Mouse (Mus musculus) liver, adult 2 months (tissue): Measurements from ENCODE around the gene Mgat5b. TPM values are rescaled to one million over a fixed set of nuclear protein-coding genes. Genes with fewer than 3 reads are reported as not detected.

Experiments
- DNase-seq: peaks from one replicate; pipeline ENCODE4 v3.0.0-alpha.2; 2011; ENCODE audit warnings: low read depth, low spot score; ENCODE audit errors: extremely low read depth
- H3K27ac ChIP-seq: fragments of 200-500 bp; replicated peaks from 2 replicates; pipeline ENCODE4 v1.5.1; 2012; ENCODE audit warnings: low read depth, mild to moderate bottlenecking, control low read depth, inconsistent platforms, low read length; ENCODE audit not compliant: insufficient read depth
- H3K27me3 ChIP-seq: fragments of 200-500 bp; 2 replicates; pipeline ENCODE4 v1.6.1; 2012; ENCODE audit warnings: mild to moderate bottlenecking, moderate library complexity, low read length, inconsistent platforms; ENCODE audit not compliant: control insufficient read depth, insufficient read depth
- H3K36me3 ChIP-seq: fragments of 200-500 bp; 2 replicates; pipeline ENCODE4 v1.6.1; 2012; ENCODE audit warnings: low read length, inconsistent platforms; ENCODE audit not compliant: control insufficient read depth, insufficient read depth
- H3K4me1 ChIP-seq: fragments of 200-500 bp; 2 replicates; pipeline ENCODE4 v1.6.1; 2011; ENCODE audit warnings: low read length; ENCODE audit not compliant: control insufficient read depth, insufficient read depth
- H3K4me3 ChIP-seq: fragments of 200-500 bp; 2 replicates; pipeline ENCODE4 v1.5.1; 2011; ENCODE audit warnings: low read depth, mild to moderate bottlenecking, control low read depth, low read length, moderate library complexity; ENCODE audit not compliant: insufficient read depth
- H3K79me2 ChIP-seq: fragments of 200-500 bp; 2 replicates; pipeline ENCODE4 v1.6.1; 2012; ENCODE audit warnings: inconsistent platforms, mild to moderate bottlenecking, low read length, moderate library complexity; ENCODE audit not compliant: control insufficient read depth, insufficient read depth
- H3K9ac ChIP-seq: fragments of 200-500 bp; 2 replicates; pipeline ENCODE4 v1.6.1; 2012; ENCODE audit warnings: low read depth, mild to moderate bottlenecking, control low read depth, inconsistent platforms, low read length
- CTCF ChIP-seq: fragments of 200-500 bp; IDR thresholded peaks from 2 replicates; pipeline ENCODE4 v1.5.1; 2011; ENCODE audit warnings: low read depth, low read length, control low read depth
- POLR2A ChIP-seq: fragments of 200-500 bp; IDR thresholded peaks from 2 replicates; pipeline ENCODE4 v1.6.1; 2011; ENCODE audit warnings: low read length, control low read depth; ENCODE audit not compliant: insufficient read depth; ENCODE audit errors: extremely low read depth
- WGBS: fragments of 180-500 bp; shearing (Covaris S2); methylation state at CpG from one replicate; pipeline ENCODE4 v1.1.7; 2018; 5-methylcytosine and 5-hydroxymethylcytosine counted together
- polyA plus RNA-seq: library from polyadenylated mRNA; depleted of rRNA; stranded (reverse); fragments of >200 nt; gene quantifications from 2 replicates; pipeline ENCODE4 v1.2.3, GENCODE M21; 2012
- total RNA-seq: library from RNA; depleted of rRNA; stranded (reverse); fragments of >200 nt; gene quantifications from 2 replicates; pipeline ENCODE4 v1.2.3, GENCODE M21; 2014

Mgat5b gene
- total and polyA plus RNA-seq, 2 experiments = not detected

DNA sequence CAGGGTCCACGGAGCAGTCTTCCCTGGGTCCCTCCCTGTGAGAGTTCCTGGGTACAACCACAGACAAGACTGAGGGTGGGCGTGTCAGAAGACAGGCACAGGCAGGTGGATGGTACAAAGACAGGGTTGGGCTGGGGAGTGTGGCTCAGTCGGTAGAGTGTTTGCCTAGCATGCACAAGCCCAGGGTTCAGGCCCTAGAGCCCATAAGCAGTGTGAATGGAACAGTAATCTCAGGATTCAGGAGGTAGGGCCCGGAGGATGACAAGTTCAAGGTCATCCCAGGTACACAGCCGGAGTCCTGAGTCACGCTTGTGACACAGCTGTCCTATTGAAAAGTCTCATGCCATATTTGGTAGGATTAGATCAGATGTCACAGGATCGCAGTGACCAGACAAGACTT lies 55.7 kb downstream of the Mgat5b start:
- Histone ChIP-seq H3K27me3 (peaks cover 3% of the 10 kb centered on the region; the same call in 1 of the 2 replicates), H3K9ac (no peak overlapping the region), H3K27ac (no peak overlapping the region), H3K36me3 (no peaks in the 10 kb centered on the region), H3K4me3 (no peak overlapping the region), H3K4me1 (no peaks in the 10 kb centered on the region), H3K79me2 (no peaks in the 10 kb centered on the region)
- WGBS = 60% methylated on average over 7 of the region's 7 CpGs
- no peak for TF ChIP-seq CTCF
- TF ChIP-seq POLR2A = no peak
- DNase-seq = no peak

DNA sequence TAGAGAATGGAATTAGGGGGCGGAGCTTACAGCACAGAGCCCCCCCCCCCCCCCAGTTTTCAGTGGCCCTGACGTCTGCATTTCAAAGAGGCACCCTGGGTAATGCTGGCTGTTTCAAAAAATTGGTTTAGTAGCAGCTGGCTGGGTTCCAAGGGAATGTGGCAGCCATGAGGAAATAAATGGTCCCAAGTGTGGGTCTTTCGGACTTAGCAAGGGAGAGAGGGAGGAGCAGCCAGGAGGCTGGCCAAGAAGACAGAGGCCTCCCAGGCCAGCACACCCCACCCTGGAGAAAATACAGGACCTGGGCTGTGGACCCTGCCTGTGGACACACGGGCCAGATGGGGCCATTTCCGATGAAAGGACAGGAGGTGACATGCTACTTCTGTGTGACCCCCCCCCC lies 61.6 kb downstream of the Mgat5b start:
- no peaks in the 10 kb centered on the region for H3K4me1 ChIP-seq
- H3K9ac ChIP-seq = no peak overlapping the region
- no peaks in the 10 kb centered on the region for H3K27me3 ChIP-seq
- no peak overlapping the region for H3K4me3 ChIP-seq
- no peak overlapping the region for H3K27ac ChIP-seq
- 51% methylated on average over 5 of the region's 5 CpGs for WGBS
- no peak for DNase-seq
- no peaks in the 10 kb centered on the region for H3K36me3 ChIP-seq
- H3K79me2 ChIP-seq = no peaks in the 10 kb centered on the region
- TF ChIP-seq CTCF = no peak
- no peak for TF ChIP-seq POLR2A

DNA sequence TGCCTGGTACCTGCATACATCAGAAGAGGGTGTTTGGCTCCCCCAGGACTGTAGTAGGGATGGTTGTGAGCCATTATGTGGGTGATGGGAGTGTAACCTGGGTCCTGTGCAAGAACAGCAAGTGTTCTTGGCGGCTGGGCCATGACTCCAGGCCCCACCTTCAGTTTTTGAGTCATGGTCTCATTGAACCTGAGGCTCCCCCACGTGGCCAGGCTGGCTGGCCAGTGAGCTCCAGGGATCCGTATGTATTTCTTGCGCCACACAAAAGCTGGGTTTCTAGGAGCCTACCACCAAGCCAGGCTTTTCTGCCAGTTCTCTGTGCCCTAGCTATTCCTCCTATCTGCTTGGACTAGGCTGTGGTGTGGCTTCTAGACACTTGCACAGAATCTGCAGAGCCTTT lies 63.9 kb downstream of the Mgat5b start:
- no peaks in the 10 kb centered on the region for H3K79me2 ChIP-seq
- no peak overlapping the region for H3K9ac ChIP-seq
- 57% methylated on average over 4 of the region's 4 CpGs for WGBS
- no peaks in the 10 kb centered on the region for H3K4me1 ChIP-seq
- no peak overlapping the region for H3K4me3 ChIP-seq
- no peak for DNase-seq
- H3K27me3 ChIP-seq = no peaks in the 10 kb centered on the region
- no peaks in the 10 kb centered on the region for H3K36me3 ChIP-seq
- TF ChIP-seq POLR2A (no peak), CTCF (no peak)
- no peak overlapping the region for H3K27ac ChIP-seq

DNA sequence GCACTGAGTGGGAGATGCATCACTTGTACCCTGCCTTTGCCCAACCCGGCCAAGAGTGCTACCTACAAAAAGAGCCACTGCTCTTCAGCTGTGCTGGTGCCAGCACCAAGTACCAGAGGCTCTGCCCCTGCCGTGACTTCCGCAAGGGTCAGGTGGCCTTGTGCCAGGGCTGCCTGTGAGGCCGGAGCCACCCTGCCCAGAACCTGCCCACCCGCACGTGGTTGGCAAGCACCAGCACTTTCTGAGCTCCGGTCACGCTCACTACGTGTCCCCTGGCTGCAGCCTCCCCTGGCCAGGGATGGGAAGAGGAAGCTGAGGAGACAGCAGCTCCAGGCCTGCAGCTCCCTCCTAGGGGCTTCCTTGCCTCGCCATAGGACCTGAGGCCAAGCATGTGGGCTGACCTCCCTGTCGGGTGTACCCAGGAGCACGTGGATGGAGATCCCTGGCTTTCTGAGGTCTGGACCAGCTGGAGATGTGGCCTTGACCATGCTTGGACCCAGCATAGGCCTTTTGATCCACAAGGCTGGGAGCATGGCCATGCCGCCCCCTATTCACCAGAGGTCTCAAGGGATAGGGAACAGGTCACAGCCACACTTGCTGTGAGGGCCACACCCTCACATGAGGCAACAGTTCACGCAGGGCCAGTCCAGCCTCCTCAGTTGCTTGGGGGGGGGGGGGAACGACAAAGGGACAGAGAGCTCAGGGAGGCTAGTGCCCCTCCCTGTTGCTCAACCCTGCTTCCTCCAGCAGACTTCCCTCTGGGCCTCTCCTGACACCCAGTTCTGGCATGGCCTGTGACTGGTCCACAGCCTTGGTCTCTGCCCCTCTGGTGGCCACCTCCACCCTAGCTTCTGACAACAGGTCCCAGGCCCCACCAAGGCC lies 67.1 kb downstream of the Mgat5b start:
- no peak overlapping the region for H3K9ac ChIP-seq
- 69% methylated on average over 15 of the region's 15 CpGs for WGBS
- no peak overlapping the region for H3K27ac ChIP-seq
- H3K36me3 ChIP-seq = no peaks in the 10 kb centered on the region
- H3K4me1 ChIP-seq = no peaks in the 10 kb centered on the region
- no peak for DNase-seq
- H3K79me2 ChIP-seq = no peaks in the 10 kb centered on the region
- TF ChIP-seq CTCF (no peak), POLR2A (no peak)
- no peak overlapping the region for H3K4me3 ChIP-seq
- no peaks in the 10 kb centered on the region for H3K27me3 ChIP-seq

DNA sequence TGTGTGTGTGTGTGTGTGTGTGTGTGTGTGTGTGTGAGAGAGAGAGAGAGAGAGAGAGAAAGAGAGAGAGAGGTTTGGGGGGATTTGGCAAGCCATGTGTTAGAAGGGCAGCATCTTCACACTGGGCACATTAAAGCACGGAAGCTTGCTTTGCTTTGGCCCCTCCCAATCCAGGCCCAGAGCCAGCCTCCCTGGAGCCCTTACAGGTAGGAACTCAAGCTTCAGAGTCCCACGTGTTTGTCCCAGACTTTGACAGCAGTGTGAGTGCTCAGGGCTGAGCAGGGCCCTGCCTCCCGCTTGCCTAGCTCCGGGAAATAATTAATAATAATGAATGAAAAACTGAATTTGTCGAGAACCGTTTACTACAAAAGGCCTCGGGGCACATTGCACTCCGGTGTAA lies 69.5 kb downstream of the Mgat5b start:
- H3K4me3 ChIP-seq = no peak overlapping the region
- H3K27me3 ChIP-seq = no peaks in the 10 kb centered on the region
- 58% methylated on average over 8 of the region's 8 CpGs for WGBS
- H3K27ac ChIP-seq = no peak overlapping the region
- H3K79me2 ChIP-seq = no peaks in the 10 kb centered on the region
- no peaks in the 10 kb centered on the region for H3K4me1 ChIP-seq
- no peaks in the 10 kb centered on the region for H3K36me3 ChIP-seq
- no peak for DNase-seq
- TF ChIP-seq CTCF = no peak
- TF ChIP-seq POLR2A = no peak
- no peak overlapping the region for H3K9ac ChIP-seq

DNA sequence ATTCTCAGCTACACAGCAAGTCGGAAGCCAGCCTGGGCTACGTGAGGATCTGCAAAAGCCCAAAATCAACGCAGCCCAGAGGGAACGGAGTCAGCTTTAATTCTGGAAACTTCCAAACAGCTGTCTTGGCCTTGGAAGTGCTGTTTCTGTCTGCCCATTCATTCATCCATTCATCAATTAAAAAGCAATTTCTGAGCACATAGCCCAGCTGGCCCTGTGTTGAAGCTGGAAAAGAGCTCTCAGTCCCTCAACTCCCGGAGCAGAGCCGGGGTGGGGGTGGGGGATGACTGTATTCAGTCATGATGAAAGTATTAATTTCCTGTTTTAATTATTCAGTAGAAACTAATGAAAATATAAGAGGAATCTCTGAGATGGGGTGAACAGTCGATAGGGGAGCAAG lies 71.6 kb downstream of the Mgat5b start:
- no peaks in the 10 kb centered on the region for H3K4me1 ChIP-seq
- no peak for DNase-seq
- TF ChIP-seq CTCF (no peak), POLR2A (no peak)
- no peak overlapping the region for H3K9ac ChIP-seq
- no peak overlapping the region for H3K27ac ChIP-seq
- H3K79me2 ChIP-seq = no peaks in the 10 kb centered on the region
- no peak overlapping the region for H3K4me3 ChIP-seq
- no peaks in the 10 kb centered on the region for H3K36me3 ChIP-seq
- no peaks in the 10 kb centered on the region for H3K27me3 ChIP-seq
- 84% methylated on average over 7 of the region's 7 CpGs for WGBS
